Mouse (Mus musculus) MEL (cell line): ENCODE data around the gene Palm. TPM values are rescaled to one million over a fixed set of nuclear protein-coding genes. Genes with fewer than 3 reads are reported as not detected.

ENCODE experiments used
- DNase-seq: peaks from one replicate; pipeline ENCODE4 v3.0.0; 2011; ENCODE audit warnings: low read depth, low spot score
- H3K27ac ChIP-seq: 2 replicates; pipeline ENCODE4 v1.5.1; 2012; ENCODE audit warnings: low read depth, mild to moderate bottlenecking, control low read depth, low read length, moderate library complexity; ENCODE audit not compliant: control insufficient read depth
- H3K27me3 ChIP-seq, 2 experiments: fragments of 150-350 bp in 1 of 2; sonication (generic) in 1 of 2; 2 replicates each; pipeline ENCODE4 v1.6.1; 2012; ENCODE audit warnings: low read length in 2 of 2, mild to moderate bottlenecking in 2 of 2, improper control_type of control experiment in 1 of 2, moderate library complexity in 1 of 2; ENCODE audit not compliant: insufficient read depth in 2 of 2, control insufficient read depth in 1 of 2
- H3K36me3 ChIP-seq, 2 experiments: 2 replicates each; pipeline ENCODE4 v1.6.1; 2012 to 2014; ENCODE audit warnings: low read length in 2 of 2, improper control_type of control experiment in 1 of 2, inconsistent platforms in 1 of 2, mild to moderate bottlenecking in 1 of 2; ENCODE audit not compliant: insufficient read depth in 2 of 2, control insufficient read depth in 1 of 2
- H3K4me1 ChIP-seq, 2 experiments: fragments of 150-350 bp in 1 of 2; sonication (generic) in 1 of 2; 2 replicates each; pipeline ENCODE4 v1.6.1; 2012; ENCODE audit warnings: low read length in 2 of 2, improper control_type of control experiment in 1 of 2, mild to moderate bottlenecking in 1 of 2; ENCODE audit not compliant: insufficient read depth in 2 of 2, control insufficient read depth in 1 of 2
- H3K4me3 ChIP-seq, 2 experiments: fragments of 150-350 bp in 1 of 2; sonication (generic) in 1 of 2; 2 replicates each; pipeline ENCODE4 v1.5.1; 2012; ENCODE audit warnings: low read depth in 2 of 2, low read length in 2 of 2, mild to moderate bottlenecking in 2 of 2, moderate library complexity in 2 of 2, control low read depth in 1 of 2, improper control_type of control experiment in 1 of 2; ENCODE audit not compliant: control insufficient read depth in 1 of 2, insufficient read depth in 1 of 2
- H3K79me2 ChIP-seq: 2 replicates; pipeline ENCODE4 v1.6.1; 2012; ENCODE audit warnings: mild to moderate bottlenecking, low read length, moderate library complexity; ENCODE audit not compliant: control insufficient read depth, poor library complexity, insufficient read depth
- H3K9ac ChIP-seq: 2 replicates; pipeline ENCODE4 v1.6.1; 2012; ENCODE audit warnings: low read depth, mild to moderate bottlenecking, control low read depth, low read length, moderate library complexity; ENCODE audit not compliant: control insufficient read depth, poor library complexity, severe bottlenecking
- H3K9me3 ChIP-seq: fragments of 150-350 bp; sonication (generic); replicated peaks from 2 replicates; pipeline ENCODE4 v1.6.1; 2012; ENCODE audit warnings: mild to moderate bottlenecking, low read length, improper control_type of control experiment, moderate library complexity; ENCODE audit not compliant: insufficient read depth
- BHLHE40 ChIP-seq: IDR thresholded peaks from 2 replicates; pipeline ENCODE4 v1.6.1; 2012; ENCODE audit warnings: low read depth, mild to moderate bottlenecking, inconsistent platforms, low read length, improper control_type of control experiment, borderline replicate concordance
- CTCF ChIP-seq, 3 experiments: IDR thresholded peaks in 2 of 3; conservative IDR thresholded peaks in 1 of 3; 2 replicates each; pipeline ENCODE4 v1.5.1; 2011 to 2012; ENCODE audit warnings: low read length in 3 of 3, low read depth in 2 of 3, mild to moderate bottlenecking in 2 of 3, improper control_type of control experiment in 1 of 3, inconsistent platforms in 1 of 3, mixed read lengths in 1 of 3, moderate library complexity in 1 of 3; ENCODE audit not compliant: control insufficient read depth in 1 of 3, insufficient read depth in 1 of 3, poor library complexity in 1 of 3, severe bottlenecking in 1 of 3
- ELF1 ChIP-seq: IDR thresholded peaks from 2 replicates; pipeline ENCODE4 v1.6.1; 2014; ENCODE audit warnings: low read depth, mild to moderate bottlenecking, inconsistent platforms, low read length, improper control_type of control experiment, moderate library complexity
- HCFC1 ChIP-seq: IDR thresholded peaks from 2 replicates; pipeline ENCODE4 v1.6.1; 2012; ENCODE audit warnings: low read depth, mild to moderate bottlenecking, inconsistent platforms, low read length, improper control_type of control experiment, moderate library complexity
- MAZ ChIP-seq: IDR thresholded peaks from 2 replicates; pipeline ENCODE4 v1.6.1; 2012; ENCODE audit warnings: low read depth, mild to moderate bottlenecking, inconsistent platforms, low read length, improper control_type of control experiment
- NELFE ChIP-seq: IDR thresholded peaks from 2 replicates; pipeline ENCODE4 v1.6.1; 2011; ENCODE audit warnings: low read depth, low read length, improper control_type of control experiment
- POLR2A ChIP-seq, 2 experiments: IDR thresholded peaks; 2 replicates each; pipeline ENCODE4 v1.6.1; 2011 to 2012; ENCODE audit warnings: low read length in 2 of 2, mild to moderate bottlenecking in 2 of 2, control low read depth in 1 of 2, improper control_type of control experiment in 1 of 2, low read depth in 1 of 2, moderate library complexity in 1 of 2; ENCODE audit not compliant: control insufficient read depth in 1 of 2, insufficient read depth in 1 of 2, poor library complexity in 1 of 2
- POLR2AphosphoS2 ChIP-seq: IDR thresholded peaks from 2 replicates; pipeline ENCODE4 v1.6.1; 2011; ENCODE audit warnings: low read length, improper control_type of control experiment
- RCOR1 ChIP-seq: IDR thresholded peaks from 2 replicates; pipeline ENCODE4 v1.6.1; 2012; ENCODE audit warnings: low read depth, mild to moderate bottlenecking, inconsistent platforms, low read length, improper control_type of control experiment
- SIN3A ChIP-seq: IDR thresholded peaks from 2 replicates; pipeline ENCODE4 v1.6.1; 2012; ENCODE audit warnings: low read length, improper control_type of control experiment, inconsistent platforms
- SMC3 ChIP-seq: IDR thresholded peaks from 2 replicates; pipeline ENCODE4 v1.6.1; 2011; ENCODE audit warnings: low read depth, low read length, improper control_type of control experiment
- TBP ChIP-seq: IDR thresholded peaks from 2 replicates; pipeline ENCODE4 v1.8.0; 2011; ENCODE audit warnings: low read depth, low read length, improper control_type of control experiment
- UBTF ChIP-seq: IDR thresholded peaks from 2 replicates; pipeline ENCODE4 v1.6.1; 2012; ENCODE audit warnings: low read depth, mild to moderate bottlenecking, inconsistent platforms, low read length, improper control_type of control experiment, moderate library complexity, borderline replicate concordance; ENCODE audit not compliant: insufficient read depth
- ZC3H11A ChIP-seq: IDR thresholded peaks from 2 replicates; pipeline ENCODE4 v1.6.1; 2012; ENCODE audit warnings: low read depth, mild to moderate bottlenecking, inconsistent platforms, low read length, improper control_type of control experiment
- ZKSCAN1 ChIP-seq: IDR thresholded peaks from 2 replicates; pipeline ENCODE4 v1.6.1; 2012; ENCODE audit warnings: low read depth, mild to moderate bottlenecking, inconsistent platforms, low read length, improper control_type of control experiment, moderate library complexity
- ZNF384 ChIP-seq: IDR thresholded peaks from 2 replicates; pipeline ENCODE4 v1.6.1; 2012; ENCODE audit warnings: low read depth, mild to moderate bottlenecking, inconsistent platforms, low read length, improper control_type of control experiment
- polyA plus RNA-seq, 2 experiments: library from polyadenylated mRNA; stranded (reverse) in 1 of 2; unstranded in 1 of 2; fragments of >175 nt in 1 of 2; fragments of >200 nt in 1 of 2; gene quantifications; 2 replicates each; pipeline versions ENCODE4 v1.2.1 to v1.2.4; 2012; ENCODE audit warnings: low replicate concordance in 2 of 2, low read depth in 1 of 2; ENCODE audit not compliant: insufficient read length in 2 of 2, insufficient read depth in 1 of 2, missing spikeins in 1 of 2
- total RNA-seq: library from RNA; depleted of rRNA; stranded (reverse); fragments of 300-350 nt; gene quantifications from 2 replicates; pipeline ENCODE4 v1.2.3, GENCODE M21; 2012

Gene Palm
- total and polyA plus RNA-seq, 3 experiments = 4.8 to 15.5 TPM; not detected in 1

DNA sequence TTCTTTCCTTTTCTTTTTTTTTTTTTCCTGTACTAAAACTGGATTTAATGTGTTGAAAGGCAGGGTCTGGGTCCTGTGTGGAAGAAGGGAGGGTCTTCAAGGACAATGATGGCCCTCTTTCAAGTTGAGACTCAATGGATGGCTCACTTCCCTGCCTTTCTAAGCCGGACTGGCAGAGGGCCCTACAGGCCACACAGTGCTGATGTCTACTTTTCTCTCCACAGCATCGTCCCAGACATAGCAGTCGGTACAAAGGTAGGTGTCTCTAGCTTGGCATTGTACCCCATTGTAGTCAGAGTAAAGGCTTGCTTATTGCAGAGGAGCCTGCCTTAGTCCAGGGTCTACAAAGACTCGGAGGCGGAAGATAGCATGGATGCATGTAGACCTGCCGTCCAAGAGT is 62.9 kb downstream of the Palm start:
- H3K4me1 ChIP-seq = peaks cover 2 to 33% of the 10 kb centered on the region in 2 experiments; a peak in 3 of 4 replicates
- peaks cover 73% of the 10 kb centered on the region for H3K79me2 ChIP-seq
- DNase-seq = no peak
- H3K36me3 ChIP-seq = peaks cover 10 to 28% of the 10 kb centered on the region in 2 experiments
- no peaks in the 10 kb centered on the region for H3K9me3 ChIP-seq
- no peak overlapping the region; the same call in 1 of the 2 replicates for H3K27ac ChIP-seq
- H3K27me3 ChIP-seq = no peaks in the 10 kb centered on the region
- peak overlapping the region; percentile 77 to 99 for H3K4me3 ChIP-seq
- peak overlapping the region; percentile 100 for H3K9ac ChIP-seq
- TF ChIP-seq RCOR1 (no peak), CTCF (IDR thresholded peaks at IDR 0.05 in 2 of 3, conservative IDR thresholded peaks at IDR 0.05 in 1 of 3; ENCODE audit: control insufficient read depth in 1 of 3, insufficient read depth in 1 of 3, low read depth in 2 of 3, low read length in 3 of 3, poor library complexity in 1 of 3, severe bottlenecking in 1 of 3) (no peak), TBP (0 out of 2 replicates have a peak, but pooled peaks have one; percentile 3), MAZ (no peak)

DNA sequence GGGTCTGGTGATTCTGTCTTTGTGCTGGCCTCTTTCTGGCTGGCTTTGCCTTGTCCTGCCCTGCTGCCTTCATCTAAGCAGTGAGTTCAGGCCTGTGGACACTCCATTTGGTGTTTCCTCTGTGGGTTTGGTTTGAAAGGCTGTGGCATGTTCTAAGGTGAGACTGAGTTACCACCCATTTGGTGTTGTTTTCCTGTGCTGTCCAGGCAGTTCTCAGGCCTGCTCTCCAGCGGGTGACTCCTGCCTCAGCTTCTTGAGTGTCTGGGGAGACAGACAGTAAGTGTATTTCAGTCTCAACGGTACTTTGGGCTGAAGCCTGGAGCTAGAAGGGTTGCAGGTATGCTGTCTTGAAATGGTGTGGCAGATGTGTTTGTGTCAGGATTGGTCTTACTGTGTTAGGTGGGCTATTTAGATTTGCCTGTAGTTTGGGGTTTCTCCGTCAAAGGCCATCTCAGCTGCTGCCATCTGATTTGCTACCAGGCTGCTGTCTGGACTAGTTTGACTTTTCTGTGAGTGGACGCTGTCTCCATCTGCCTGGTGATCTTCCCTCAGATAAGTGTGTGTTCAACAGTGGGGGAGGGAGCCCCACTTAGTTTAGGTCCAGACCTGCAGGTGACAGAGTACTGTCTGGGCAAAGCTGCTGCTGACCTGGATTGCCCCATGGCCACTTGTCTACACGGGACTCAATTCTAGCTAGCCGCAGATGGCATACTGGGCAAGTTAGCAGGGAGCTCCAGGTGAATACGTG is 63.5 kb downstream of the Palm start:
- TF ChIP-seq ELF1 = 0 out of 2 replicates have a peak, but pooled peaks have one; percentile 14
- no peak for TF ChIP-seq BHLHE40
- TF ChIP-seq TBP = 0 out of 2 replicates have a peak, but pooled peaks have one; percentile 5
- TF ChIP-seq HCFC1 = no peak
- Histone ChIP-seq H3K4me3 (peak overlapping the region; percentile 77 to 99), H3K9ac (peak overlapping the region; percentile 100), H3K4me1 (peaks cover 2 to 27% of the 10 kb centered on the region in 2 experiments; a peak in 3 of 4 replicates), H3K27ac (peak overlapping the region; percentile 32), H3K36me3 (peaks cover 15 to 27% of the 10 kb centered on the region in 2 experiments), H3K27me3 (no peaks in the 10 kb centered on the region), H3K9me3 (no peaks in the 10 kb centered on the region), H3K79me2 (peaks cover 73% of the 10 kb centered on the region)
- peak; percentile 43 for DNase-seq

DNA sequence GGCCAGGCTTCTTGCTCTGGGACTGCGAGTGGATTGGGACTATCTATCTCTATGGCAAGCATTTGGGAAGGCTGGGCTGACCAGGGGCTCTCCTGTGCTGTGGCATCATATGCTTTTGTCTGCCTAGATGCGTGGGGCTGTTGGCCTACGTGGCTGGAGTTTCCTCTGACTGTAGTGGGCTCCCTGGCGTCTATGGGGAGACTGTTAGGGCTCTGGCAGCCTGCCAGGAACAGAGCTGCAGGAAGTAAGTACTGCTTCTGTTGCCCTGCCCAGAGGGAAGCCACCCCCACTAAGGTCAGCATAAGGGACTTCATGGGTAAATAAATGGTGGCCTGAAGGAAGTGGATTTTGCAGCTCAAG is 64.1 kb downstream of the Palm start:
- H3K27me3 ChIP-seq = no peaks in the 10 kb centered on the region
- TF ChIP-seq SIN3A (peak; percentile 66; the same call in 1 of the 2 replicates), UBTF (no peak), RCOR1 (no peak), POLR2A (IDR thresholded peaks at IDR 0.05; ENCODE audit: control insufficient read depth in 1 of 2, insufficient read depth in 1 of 2, low read depth in 1 of 2, low read length in 2 of 2, poor library complexity in 1 of 2) (peak; percentile 22 to 34; a peak in 1 of 4 replicates), ZC3H11A (no peak), ZKSCAN1 (no peak), NELFE (no peak), ZNF384 (no peak), SMC3 (no peak), POLR2AphosphoS2 (no peak), ELF1 (no peak)
- H3K36me3 ChIP-seq = peaks cover 17 to 23% of the 10 kb centered on the region in 2 experiments
- H3K27ac ChIP-seq = peak overlapping the region; percentile 32
- peak overlapping the region; percentile 100 for H3K9ac ChIP-seq
- peak overlapping the region; percentile 77 to 99 for H3K4me3 ChIP-seq
- H3K79me2 ChIP-seq = peaks cover 72% of the 10 kb centered on the region
- peak; percentile 89 for DNase-seq
- peaks cover 2 to 21% of the 10 kb centered on the region in 2 experiments; a peak in 3 of 4 replicates for H3K4me1 ChIP-seq
- H3K9me3 ChIP-seq = no peaks in the 10 kb centered on the region
